Mouse (Mus musculus): Measurements from ENCODE around the gene Gm21962.
"Not testable (repeated sequence)": the region's sequence is repeated elsewhere in the genome, so short reads cannot be mapped to it uniquely, and the experiment has no call there.

DNA sequence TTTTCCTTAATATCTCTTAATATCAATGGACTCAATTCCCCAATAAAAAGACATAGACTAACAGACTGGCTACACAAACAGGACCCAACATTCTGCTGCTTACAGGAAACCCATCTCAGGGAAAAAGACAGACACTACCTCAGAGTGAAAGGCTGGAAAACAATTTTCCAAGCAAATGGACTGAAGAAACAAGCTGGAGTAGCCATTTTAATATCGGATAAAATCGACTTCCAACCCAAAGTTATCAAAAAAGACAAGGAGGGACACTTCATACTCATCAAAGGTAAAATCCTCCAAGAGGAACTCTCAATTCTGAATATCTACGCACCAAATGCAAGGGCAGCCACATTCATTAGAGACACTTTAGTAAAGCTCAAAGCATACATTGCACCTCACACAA lies at the start of gene Gm21962:
- not testable (repeated sequence) for TF ChIP-seq CTCF, POLR2A (IDR thresholded peaks at IDR 0.05; ENCODE audit: insufficient read depth, low read depth, low read length)
